Mouse (Mus musculus): ENCODE measurements at regions not wholly inside any gene's neighbourhood (a gene's known extent, or its start where the extent isn't known, plus 50 kb on each side); places are given as distances from the start of the nearest gene placed in this dataset.

DNA sequence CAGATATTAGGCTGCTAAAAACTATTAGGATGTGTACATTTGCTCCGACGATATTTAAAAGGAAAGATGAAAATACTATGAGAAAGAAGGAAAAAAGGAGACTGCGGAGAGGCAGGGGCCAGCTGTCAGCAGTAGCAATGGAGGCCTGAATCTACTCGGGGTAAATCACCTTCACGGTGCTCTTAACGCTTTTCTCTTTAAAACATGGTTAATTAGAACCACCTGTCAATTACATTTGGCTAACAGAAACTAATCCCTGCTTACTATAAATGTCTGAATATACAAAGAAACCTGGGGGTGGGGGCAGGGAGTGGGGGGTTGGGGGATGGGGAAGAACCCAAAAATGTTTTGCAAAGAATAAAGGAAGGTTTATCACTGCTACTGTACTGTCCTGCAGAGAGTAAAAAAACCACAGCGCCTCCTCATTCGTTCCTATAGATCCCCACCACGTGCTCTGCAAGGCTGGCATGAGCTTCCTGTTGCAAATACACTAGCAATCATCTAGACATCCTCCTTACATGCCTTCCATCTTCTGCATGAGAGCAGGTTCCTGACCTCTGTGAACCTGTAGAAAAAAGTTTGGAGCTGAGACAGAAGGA lies 172.5 kb downstream of the Trib2 start:
- Histone ChIP-seq H3K4me1 (ENCODE audit: control insufficient read depth, insufficient read depth, low read length) (peaks cover 3% of the 10 kb centered on the region; the same call in 1 of the 2 replicates), H3K4me3 (ENCODE audit: insufficient read depth, low read depth, low read length) (no peak overlapping the region), H3K27ac (ENCODE audit: insufficient read depth, low read depth, low read length) (no peak overlapping the region)
- TF ChIP-seq POLR2A (IDR thresholded peaks at IDR 0.05; ENCODE audit: insufficient read depth, low read depth, low read length) (no peak), CTCF (IDR thresholded peaks at IDR 0.05; ENCODE audit: insufficient read depth, low read depth, low read length) (no peak)
- 65% methylated on average over 9 of the region's 9 CpGs for WGBS

DNA sequence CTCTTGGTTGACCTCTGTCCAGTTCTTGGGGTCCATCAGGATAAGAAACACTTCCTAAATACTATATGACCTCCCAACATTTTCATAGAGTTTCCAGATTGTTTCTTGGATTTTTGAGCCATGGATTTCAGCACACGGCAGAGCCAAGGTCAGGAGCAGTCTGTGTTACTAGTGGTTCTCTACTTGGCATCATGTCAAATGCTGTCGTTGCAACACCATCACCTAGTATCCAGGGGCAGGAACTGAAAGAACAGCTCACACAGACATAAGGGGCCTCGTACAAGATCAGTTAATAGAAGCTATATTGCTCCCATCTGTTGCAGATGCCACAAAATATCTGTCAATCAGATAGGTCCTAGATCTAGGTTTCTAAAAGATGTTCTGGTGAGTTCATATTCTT lies 173.1 kb downstream of the Trib2 start:
- H3K4me3 ChIP-seq (ENCODE audit: insufficient read depth, low read depth, low read length) = no peak overlapping the region
- WGBS = 68% methylated on average over 3 of the region's 3 CpGs
- TF ChIP-seq CTCF (IDR thresholded peaks at IDR 0.05; ENCODE audit: insufficient read depth, low read depth, low read length) = no peak
- TF ChIP-seq POLR2A (IDR thresholded peaks at IDR 0.05; ENCODE audit: insufficient read depth, low read depth, low read length) = no peak
- H3K27ac ChIP-seq (ENCODE audit: insufficient read depth, low read depth, low read length) = no peak overlapping the region
- peaks cover 3% of the 10 kb centered on the region; the same call in 1 of the 2 replicates for H3K4me1 ChIP-seq (ENCODE audit: control insufficient read depth, insufficient read depth, low read length)

DNA sequence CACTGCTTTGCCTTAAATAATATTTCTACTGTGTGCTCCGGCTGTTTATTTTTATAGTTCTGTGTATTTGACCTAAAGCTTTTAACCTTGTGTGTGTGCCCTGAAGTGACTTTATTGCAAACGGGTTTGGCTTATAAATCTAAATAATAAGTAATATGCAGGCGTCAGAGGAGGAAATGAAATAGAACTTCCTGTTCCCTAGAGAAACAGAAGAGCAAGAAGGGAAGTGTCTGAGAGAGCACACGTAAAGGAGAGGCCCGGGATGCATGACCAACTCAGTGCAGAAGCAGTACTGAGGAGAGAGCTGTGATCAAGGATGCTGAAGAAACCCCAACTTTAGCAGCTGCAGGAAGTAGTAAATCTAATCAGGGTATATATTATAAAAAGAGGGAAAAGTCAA lies 176.4 kb downstream of the Trib2 start:
- peaks cover 3% of the 10 kb centered on the region; the same call in 1 of the 2 replicates for H3K4me1 ChIP-seq (ENCODE audit: control insufficient read depth, insufficient read depth, low read length)
- TF ChIP-seq POLR2A (IDR thresholded peaks at IDR 0.05; ENCODE audit: insufficient read depth, low read depth, low read length) (no peak), CTCF (IDR thresholded peaks at IDR 0.05; ENCODE audit: insufficient read depth, low read depth, low read length) (no peak)
- no peak overlapping the region for H3K4me3 ChIP-seq (ENCODE audit: insufficient read depth, low read depth, low read length)
- H3K27ac ChIP-seq (ENCODE audit: insufficient read depth, low read depth, low read length) = no peak overlapping the region
- WGBS = 84% methylated on average over 5 of the region's 5 CpGs

GRCm38 (mm10) chr12:15629971-15630370 lies 186.8 kb downstream of the Trib2 start:
- 94% methylated on average over 3 of the region's 3 CpGs for WGBS
- no peak overlapping the region for H3K4me3 ChIP-seq (ENCODE audit: insufficient read depth, low read depth, low read length)
- TF ChIP-seq POLR2A (IDR thresholded peaks at IDR 0.05; ENCODE audit: insufficient read depth, low read depth, low read length) = no peak
- no peaks in the 10 kb centered on the region for H3K4me1 ChIP-seq (ENCODE audit: control insufficient read depth, insufficient read depth, low read length)
- no peak overlapping the region for H3K27ac ChIP-seq (ENCODE audit: insufficient read depth, low read depth, low read length)

- peaks cover 2% of the 10 kb centered on the region; the same call in 1 of the 2 replicates for H3K4me1 ChIP-seq (ENCODE audit: control insufficient read depth, insufficient read depth, low read length)
- no peak for TF ChIP-seq CTCF (IDR thresholded peaks at IDR 0.05; ENCODE audit: insufficient read depth, low read depth, low read length)
- TF ChIP-seq POLR2A (IDR thresholded peaks at IDR 0.05; ENCODE audit: insufficient read depth, low read depth, low read length) = no peak
- no peak overlapping the region for H3K27ac ChIP-seq (ENCODE audit: insufficient read depth, low read depth, low read length)
- WGBS = 94% methylated on average over 2 of the region's 2 CpGs
- H3K4me3 ChIP-seq (ENCODE audit: insufficient read depth, low read depth, low read length) = no peak overlapping the region
Measured at GRCm38 (mm10) chr12:15619521-15619920, 197.2 kb downstream of the Trib2 start.

DNA sequence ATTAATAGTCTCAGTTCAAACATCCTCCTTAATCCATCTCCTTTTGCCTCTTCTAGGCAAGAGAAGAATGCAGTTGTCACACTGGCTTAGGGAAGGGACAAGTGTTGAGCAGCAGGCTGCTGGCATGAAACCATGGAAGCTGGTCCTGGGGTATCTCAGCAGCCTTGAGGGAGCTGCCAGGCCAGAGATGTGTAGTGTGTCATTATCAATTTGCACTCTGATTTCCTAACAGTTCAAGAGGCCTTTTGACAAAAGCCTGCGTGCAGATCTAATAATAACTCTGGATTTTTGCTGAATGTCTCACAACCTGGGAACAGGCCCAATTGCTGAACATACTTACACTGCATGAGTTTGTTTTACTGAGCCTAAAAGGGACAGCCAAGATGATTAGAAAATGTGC lies 199.4 kb downstream of the Trib2 start:
- Histone ChIP-seq H3K27ac (ENCODE audit: insufficient read depth, low read depth, low read length) (no peak overlapping the region), H3K4me1 (ENCODE audit: control insufficient read depth, insufficient read depth, low read length) (peaks cover 2% of the 10 kb centered on the region; the same call in 1 of the 2 replicates), H3K4me3 (ENCODE audit: insufficient read depth, low read depth, low read length) (no peak overlapping the region)
- 18% methylated on average over 1 of the region's 1 CpGs for WGBS
- TF ChIP-seq POLR2A (IDR thresholded peaks at IDR 0.05; ENCODE audit: insufficient read depth, low read depth, low read length) (no peak), CTCF (IDR thresholded peaks at IDR 0.05; ENCODE audit: insufficient read depth, low read depth, low read length) (no peak)

GRCm38 (mm10) chr12:15611847-15612580 lies 204.7 kb downstream of the Trib2 start:
- TF ChIP-seq POLR2A (IDR thresholded peaks at IDR 0.05; ENCODE audit: insufficient read depth, low read depth, low read length) = no peak
- TF ChIP-seq CTCF (IDR thresholded peaks at IDR 0.05; ENCODE audit: insufficient read depth, low read depth, low read length) = no peak
- H3K4me1 ChIP-seq (ENCODE audit: control insufficient read depth, insufficient read depth, low read length) = no peaks in the 10 kb centered on the region
- WGBS = 84% methylated on average over 5 of the region's 5 CpGs
- H3K27ac ChIP-seq (ENCODE audit: insufficient read depth, low read depth, low read length) = no peak overlapping the region
- no peak overlapping the region for H3K4me3 ChIP-seq (ENCODE audit: insufficient read depth, low read depth, low read length)

- Histone ChIP-seq H3K4me1 (ENCODE audit: control insufficient read depth, insufficient read depth, low read length) (no peaks in the 10 kb centered on the region), H3K27ac (ENCODE audit: insufficient read depth, low read depth, low read length) (no peak overlapping the region), H3K4me3 (ENCODE audit: insufficient read depth, low read depth, low read length) (no peak overlapping the region)
- TF ChIP-seq CTCF (IDR thresholded peaks at IDR 0.05; ENCODE audit: insufficient read depth, low read depth, low read length) (no peak), POLR2A (IDR thresholded peaks at IDR 0.05; ENCODE audit: insufficient read depth, low read depth, low read length) (no peak)
- WGBS = 98% methylated on average over 1 of the region's 1 CpGs
Measured at GRCm38 (mm10) chr12:15607091-15607490, 209.6 kb downstream of the Trib2 start.

GRCm38 (mm10) chr12:15606095-15606494 lies 210.6 kb downstream of the Trib2 start:
- H3K4me1 ChIP-seq (ENCODE audit: control insufficient read depth, insufficient read depth, low read length) = no peaks in the 10 kb centered on the region
- H3K27ac ChIP-seq (ENCODE audit: insufficient read depth, low read depth, low read length) = no peak overlapping the region
- 40% methylated on average over 4 of the region's 4 CpGs for WGBS
- TF ChIP-seq POLR2A (IDR thresholded peaks at IDR 0.05; ENCODE audit: insufficient read depth, low read depth, low read length) (no peak), CTCF (IDR thresholded peaks at IDR 0.05; ENCODE audit: insufficient read depth, low read depth, low read length) (no peak)
- H3K4me3 ChIP-seq (ENCODE audit: insufficient read depth, low read depth, low read length) = no peak overlapping the region
